Mouse (Mus musculus) lung, postnatal 25 days (tissue): ENCODE results near the gene Aip.

Experiments used
- DNase-seq: peaks from one replicate; pipeline ENCODE4 v3.0.0; 2022; ENCODE audit warnings: low spot score

Aip gene

DNA sequence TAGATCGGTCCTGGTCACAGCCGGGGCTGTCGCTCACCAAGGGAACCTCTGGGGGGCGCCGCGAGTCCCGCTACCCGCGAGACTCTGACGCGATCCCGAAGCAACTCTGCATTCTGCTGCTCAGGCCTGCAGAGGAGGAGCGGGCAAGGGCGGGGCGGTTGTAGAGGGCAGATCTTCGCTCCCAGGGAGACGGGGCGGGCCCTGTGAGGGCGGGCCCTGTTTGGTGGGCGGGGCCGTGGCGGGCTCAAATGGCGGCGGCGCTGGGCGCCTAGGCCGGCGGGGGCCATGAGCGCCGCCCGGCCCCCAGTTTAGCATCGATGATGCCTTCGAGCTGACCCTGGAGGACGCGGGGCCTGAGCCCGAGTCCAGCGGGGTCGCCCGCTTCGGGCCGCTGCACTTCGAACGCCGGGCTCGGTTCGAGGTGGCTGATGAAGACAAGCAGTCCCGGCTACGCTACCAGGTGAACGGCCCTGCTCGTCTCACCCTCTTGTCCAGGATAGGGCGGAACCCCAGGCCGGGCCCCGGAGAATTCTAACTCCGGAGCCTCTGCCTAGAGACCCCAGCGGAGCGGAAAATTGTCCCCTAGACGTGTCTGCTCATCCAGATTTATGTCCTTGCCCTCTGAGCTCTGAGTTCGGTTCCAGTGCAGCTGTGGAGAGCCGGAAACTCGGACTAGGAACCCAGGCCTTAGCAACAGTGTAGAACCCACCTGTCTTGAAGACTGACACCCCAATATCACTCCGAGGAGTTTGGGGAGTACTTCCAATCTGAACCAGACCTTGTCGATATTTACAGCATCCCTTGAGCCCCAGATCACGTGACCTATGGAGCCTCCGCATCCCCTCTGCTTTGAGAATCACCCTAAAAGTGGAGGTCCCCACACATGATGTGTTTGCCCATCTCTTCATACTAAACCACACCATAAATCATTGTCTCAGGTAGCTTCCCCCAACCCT lies at the start of gene Aip:
Aip (minus strand) TSS at position 118 of the 956 bp plus-strand sequence.
- DNase-seq: peak; percentile 99

DNA sequence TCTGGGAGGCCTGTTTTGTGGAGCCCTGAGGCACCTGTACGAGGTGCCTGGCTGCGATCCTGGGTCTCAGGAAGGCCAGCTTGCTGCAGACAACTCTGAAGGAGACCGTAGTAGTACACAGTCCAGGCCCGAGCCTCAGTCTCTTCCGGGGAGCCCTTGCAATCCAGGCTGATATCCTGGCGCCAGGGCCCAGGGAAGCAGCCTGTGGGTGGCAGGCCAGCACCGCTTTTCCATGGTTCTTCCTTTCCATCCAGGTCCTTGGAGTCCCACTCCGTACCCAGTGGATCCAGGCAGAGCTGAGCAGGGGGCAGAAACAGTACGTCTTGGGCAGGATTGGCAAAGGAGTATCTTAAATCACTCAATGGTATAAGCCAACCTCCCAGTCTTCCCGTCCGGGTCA lies 47.3 kb upstream of the Aip start:
- no peak for DNase-seq

DNA sequence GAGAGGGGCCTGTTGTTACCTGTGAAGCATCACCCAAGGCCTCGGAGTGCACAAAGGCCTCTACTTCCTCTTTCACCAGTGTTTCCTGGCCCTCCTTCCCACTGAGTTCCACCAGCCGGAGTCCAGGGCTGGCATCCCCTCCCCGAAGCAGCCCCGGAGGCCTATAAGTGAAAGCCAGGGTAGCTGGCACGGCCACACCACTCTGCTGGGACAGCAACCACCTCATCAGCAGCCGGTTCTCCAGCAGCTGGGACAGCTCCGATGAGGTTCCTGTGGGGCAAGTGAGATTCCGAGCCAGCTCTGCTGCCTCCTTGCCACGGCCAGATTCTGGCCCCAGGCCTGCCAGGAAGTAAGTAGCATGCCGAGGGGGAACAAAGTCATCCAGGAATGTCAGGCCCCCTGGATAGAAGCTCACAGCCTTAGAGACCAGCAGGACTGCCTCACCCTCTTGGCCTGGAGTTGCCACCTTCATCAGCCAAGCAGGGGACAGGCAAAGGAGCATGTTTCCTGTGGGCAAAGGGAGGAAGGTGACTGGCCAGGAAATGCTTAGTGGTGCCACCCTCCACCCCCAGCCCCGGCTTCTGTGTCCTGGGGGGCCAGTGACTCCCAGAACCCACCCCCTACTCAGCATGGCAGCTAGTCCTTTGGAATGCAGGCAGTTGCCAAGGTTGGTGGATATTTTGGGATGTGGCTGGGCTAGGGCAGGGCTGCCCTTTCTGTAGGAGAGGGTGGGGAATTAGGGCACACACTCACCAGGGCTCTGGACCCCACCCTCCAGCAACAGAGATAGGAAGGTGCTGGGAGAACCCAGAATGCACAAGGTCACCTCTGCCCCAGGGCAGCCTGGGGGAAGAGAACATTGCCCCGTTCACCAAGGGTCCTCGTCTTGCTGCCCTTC lies 46.0 kb upstream of the Aip start:
- no peak for DNase-seq

DNA sequence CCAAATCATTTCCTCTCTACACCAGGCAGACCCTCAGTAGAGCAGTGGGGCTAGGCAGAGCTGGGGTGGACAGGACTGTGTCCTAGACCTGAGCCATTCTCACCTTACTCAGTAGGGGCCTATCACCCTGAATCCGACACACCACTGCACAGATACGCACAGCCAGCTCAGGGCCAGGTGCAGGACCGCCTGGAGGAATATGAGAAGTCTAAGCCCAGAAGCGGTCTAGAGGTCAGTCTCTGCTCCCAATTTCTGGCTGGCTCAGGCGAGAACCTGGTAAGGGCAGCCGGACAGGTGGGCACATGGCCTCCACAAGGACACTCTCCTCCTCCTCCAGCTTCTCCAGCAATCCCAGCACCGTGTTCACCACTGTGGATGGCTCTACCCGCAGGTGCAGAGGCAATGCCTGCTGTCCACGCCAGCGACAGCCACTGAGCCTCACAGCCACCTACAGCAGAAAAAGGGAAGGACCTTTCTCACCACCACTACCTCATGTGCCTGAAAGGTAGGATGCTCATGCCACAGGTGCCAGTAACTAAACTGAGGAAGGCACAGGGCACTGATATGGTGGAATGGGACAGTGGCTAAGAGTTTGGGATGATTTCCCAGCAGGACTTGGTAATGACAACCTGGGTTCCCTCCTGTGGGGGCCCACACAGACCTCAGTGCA lies 45.2 kb upstream of the Aip start:
- DNase-seq: no peak

DNA sequence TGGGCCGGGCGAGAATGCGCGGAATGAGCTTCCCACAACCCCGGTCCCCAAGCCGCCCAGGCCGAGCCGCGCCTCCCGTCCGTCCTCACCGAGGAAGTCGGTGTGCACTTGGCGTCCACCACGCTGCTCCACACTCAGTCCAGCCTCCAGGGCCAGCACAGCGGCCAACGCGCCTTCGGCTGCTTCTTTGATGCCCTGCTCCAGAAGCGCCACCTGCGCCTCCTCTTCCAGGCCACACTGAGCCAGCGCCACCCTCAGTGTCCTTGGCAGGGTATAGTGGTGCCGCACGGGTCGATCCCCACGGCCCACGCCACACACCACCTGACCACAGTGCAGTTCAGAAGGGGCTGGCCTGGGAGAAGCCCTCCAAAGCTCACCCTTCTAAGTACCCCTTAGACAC lies 44.2 kb upstream of the Aip start:
- DNase-seq: no peak

DNA sequence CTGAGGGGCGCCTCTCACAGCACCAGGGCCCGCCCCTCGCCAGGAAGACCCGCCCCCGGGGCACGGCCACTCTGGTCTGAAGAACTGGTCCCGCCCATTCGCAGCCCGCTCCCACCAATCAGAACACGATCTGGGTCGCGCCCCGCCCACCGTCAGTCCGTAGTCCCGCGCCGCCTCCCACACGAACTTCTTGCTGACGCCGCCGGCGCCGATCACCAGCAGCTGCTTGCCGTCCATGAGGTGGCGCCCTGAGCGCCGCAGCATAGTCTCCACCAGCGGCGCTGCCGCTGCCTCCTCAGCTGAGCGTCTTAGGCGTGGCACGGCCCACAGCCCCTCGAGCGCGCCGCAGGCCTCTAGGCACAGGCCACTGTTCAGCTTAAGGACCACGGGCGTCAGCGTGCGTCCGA lies 43.7 kb upstream of the Aip start:
- peak; percentile 99 for DNase-seq

DNA sequence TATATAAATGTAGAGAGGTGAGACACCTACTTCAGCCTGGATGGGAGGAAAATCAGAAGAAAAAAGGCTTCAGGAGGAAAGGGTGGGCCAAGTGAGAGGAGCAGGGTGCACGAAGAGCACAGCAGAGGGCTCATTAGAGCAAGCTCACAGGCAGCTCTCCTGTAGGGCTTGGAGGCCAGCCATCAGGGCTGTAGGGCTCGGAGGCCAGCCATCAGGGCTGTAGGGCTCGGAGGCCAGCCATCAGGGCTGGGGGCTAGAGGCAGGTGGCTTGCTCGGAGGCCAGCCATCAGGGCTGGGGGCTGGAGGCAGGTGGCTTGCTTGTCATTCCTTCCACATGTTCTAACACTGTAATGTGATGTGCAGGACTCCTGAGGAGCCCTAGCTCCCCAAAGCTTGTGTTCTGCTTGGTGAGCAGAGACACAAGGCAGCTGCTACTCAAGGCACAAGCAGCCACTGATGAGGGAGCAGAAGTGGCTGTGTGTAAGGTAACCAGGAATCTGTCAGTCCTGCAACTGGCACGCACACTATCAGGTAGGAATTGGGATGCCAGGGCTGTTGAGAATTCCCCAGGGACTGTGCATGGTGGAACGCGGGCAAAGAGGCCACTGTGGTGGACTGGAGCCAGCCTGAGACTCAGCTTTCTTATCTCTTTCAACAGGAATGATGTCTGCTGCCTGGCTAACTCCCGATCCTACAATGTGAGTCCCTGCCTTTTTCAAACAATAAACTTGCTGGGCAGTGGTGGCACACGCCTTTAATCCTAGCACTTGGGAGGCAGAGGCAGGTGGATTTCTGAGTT lies 41.2 kb upstream of the Aip start:
- DNase-seq: no peak

DNA sequence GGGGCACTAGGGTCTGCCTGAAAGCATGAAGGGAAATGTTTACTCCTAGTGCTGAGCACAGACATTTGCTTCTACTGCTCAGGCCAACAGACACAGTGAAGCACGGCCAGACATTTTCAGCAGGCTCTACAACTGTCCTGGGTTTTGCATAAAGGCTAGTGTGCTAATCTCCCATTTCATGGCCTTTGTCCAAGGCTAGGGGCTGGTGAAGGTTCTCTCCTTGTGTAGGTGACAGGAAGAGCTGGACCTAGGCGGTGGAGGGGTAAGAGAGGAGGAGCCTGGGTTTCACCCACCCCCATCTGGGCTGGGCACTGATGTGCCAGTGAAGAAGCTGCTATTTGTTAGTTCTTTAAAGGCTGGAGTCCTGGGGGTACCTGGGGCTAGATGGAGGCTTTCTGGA lies 39.1 kb upstream of the Aip start:
- DNase-seq: no peak

DNA sequence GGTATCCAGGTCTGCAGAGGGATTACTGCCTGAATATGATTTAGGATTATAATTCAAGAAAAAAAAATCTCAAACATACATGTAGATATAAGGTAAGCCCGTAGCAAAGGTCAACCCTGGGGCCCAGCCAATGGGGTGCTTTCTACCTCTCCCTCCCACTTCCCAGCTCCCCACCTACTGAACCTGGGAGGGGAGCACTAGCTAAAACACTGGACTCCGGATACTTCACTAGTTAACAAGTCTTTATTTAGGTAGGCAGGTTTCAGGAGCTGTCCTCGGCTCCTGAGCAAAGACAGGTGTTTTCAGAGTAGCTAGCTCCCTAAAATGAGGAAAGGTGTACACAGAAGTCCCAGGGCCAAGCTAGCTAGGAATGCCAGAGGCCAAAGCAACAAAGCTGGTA lies 38.4 kb upstream of the Aip start:
- no peak for DNase-seq

DNA sequence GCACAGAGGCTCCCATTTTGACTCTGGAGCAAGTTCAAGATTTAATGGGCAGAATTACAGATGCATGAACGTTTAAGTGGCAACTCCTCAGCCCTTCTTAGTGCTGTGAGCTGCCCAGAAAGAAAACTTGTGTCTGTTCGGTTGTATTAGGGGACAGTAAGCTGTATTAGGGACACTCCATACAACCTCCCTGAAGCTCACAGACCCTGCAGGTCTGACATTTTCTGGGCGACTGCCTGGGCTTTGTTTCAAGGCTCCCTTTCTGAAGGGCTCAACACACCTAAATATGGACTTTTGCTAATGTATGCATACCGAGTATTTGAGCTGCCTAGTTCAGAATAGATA lies 37.9 kb upstream of the Aip start:
- DNase-seq: no peak

DNA sequence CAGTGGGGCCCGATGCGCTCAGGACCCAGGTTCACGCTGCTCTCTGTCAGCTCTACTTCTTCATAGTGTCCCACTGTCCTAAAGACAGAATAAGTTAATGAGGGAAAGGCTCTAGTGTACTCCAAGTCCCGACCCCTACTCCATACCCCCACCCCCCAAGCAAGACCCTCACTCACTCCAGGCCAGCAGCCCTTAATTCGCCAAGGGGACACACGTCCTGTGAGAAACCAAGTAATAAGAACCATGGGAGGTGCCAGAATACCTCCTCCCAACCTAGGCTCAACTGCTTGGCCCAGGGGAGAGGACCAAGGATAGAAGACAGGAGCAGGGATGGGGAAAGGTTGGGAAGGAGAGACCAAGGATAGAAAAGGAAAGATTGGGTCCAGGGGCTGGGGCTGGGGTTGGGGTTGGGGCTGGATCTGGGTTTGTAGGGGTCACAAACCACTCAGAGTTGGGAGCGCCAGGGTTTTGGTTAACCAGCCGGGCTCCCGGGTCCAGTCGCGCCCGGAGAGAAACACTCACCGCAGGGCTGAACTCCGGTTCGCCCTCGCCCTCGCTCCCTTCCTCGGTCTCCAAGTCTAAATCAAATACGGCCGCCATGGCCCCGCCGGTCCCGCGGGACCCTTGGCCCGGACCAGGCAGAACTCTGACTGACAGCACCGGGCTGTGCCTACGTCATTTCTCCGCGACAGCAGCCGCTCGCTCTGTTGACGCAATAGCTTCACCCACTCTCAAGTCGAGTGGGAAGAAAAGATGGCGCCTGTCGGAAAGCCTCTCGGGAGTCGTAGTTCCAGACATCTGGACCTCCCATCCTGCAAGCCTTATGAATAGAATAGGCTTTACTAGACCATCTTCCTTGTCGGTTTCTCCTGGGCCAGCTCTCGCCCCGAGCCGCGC lies 37.2 kb upstream of the Aip start, which contains the start of gene Rps6kb2:
Rps6kb2 (minus strand) TSS at position 709 of the 897 bp plus-strand sequence.
- DNase-seq: peak; percentile 98

DNA sequence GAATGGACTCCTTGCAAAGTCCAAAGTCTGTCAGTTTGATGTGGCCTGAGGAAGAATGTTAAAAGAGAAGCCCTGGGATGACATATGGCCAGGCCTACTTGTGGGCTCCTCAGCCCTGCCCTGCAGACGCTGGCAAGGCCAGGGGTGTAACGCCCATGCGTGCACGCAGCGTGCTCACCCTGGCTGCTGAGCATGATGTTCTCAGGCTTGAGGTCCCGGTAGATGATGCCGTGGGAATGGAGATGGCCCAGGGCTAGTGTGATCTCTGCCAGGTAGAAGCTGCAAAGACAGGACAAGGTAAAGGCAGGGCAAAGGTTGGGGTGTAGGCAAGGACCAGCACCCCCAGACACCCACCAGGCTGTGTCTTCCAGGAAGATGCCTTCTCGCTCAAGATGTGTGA lies 33.4 kb upstream of the Aip start:
- no peak for DNase-seq

DNA sequence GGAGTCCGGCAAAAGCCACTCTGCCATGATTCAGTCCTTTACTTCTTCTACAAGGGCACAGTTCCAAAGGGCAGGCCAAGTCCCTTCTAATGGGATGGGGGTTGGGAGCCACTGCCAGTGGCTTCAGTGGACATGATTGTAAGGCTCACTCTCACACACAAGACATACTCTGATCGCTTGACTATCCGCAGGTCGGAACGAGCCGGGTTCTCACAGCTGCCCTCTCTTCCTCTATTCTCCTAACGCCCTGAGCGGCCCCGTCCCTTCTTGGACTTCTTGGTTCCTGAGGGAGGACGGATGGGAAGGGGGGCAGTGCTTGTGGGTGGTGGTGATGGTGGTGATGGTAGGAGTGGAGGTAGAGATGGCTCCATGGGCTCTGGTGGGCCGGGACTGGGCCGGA lies 31.1 kb upstream of the Aip start:
- DNase-seq: no peak

DNA sequence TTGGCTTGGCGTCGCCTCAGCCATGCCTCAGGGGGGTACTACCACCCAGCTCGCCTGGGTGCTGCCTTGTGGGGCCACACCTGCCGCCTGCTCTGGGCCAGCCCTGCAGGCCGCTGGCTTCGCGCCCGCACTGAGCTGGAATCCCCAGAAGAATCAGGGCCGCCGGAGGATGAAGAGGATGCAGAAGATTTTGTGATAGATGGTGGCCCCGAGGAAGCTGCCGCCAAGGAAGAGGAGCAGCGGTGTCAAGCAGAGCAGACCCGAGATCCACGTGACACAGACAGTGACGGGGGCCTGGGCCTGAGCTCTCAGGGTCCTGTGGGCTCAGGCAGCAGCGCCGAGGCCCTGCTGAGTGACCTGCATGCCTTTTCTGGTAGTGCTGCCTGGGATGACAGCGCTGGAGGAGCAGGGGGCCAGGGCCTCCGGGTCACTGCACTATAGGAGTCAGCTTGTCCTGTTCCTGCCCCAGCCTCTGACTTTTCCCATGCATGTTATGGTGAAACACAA lies 30.5 kb upstream of the Aip start:
- DNase-seq: no peak

DNA sequence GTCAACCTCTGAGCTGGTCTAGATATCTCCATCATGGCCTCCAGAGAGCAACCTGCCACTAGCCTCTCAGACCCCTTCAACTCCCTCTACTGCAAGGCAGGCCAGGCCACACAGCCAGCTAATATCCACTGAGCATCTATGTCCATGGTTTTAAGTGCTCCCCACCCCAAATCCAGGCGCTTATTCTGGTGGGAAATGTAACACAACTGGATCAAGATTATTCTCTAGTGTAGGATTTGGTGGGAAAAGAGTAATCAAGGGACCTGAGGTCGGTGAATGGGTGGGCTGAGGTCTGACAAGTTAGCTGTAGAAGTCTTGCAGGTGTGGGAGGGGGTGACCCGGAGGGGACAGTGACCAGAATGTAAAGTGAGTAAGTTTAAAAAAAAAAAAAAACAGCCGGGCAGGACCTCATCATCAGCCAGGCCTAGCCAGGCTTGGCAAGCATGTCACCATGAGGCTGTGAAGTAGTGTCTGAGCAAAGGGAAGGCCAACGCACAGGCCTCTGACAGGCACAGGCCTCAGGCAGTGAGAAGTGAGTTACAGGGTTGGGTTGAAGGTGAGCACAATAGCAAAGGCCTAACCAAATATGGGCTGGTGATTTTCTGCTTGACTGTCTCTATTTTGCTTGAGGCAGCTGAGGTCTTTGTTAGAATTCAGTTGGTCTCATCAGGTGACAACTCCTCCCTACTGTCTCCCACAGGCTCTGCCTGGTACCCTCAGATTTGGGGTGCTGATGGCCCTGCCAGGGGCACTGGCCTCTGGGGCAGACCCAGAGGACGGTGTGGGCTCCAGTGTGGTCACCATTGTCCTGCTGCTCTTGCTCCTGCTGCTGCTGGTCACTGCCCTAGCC lies 29.8 kb upstream of the Aip start:
- no peak for DNase-seq

DNA sequence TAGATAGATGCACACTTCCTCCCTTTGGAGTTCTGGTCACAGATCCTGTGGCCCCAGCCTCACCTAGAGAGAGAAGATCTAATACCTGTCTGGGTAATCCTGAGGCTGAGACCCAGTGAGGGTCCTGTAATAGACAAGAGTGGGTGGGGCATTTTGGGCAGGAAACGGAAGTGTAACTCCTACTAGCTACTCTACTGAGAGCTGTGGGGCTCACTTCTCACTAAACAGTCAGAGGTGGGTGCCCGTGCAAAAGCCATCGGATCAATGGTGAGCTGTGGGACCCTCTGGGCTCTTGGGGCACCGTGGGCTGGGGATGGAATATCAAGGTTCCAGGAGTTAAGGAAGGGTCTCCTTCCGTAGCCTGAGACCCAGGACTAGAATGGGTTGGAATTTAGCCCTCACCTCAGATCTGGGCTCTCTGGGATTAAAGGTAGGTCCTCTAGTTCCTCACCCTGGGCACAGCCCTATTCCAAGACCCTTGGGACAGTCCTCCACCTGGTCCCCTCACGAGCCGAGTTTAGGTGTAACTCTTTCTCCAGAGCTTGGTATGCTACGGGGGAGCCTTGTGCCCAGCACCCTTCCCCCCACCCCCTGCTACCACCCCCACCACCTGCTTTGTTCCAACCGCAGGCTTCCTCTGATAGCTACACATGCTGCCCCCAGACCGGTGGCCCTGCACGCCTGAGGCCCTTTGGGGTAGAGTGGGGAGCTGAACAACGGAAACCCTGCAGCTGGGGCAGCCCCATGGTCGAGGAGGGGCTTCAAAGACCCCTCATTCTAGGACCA lies 29.0 kb upstream of the Aip start:
- DNase-seq: no peak

DNA sequence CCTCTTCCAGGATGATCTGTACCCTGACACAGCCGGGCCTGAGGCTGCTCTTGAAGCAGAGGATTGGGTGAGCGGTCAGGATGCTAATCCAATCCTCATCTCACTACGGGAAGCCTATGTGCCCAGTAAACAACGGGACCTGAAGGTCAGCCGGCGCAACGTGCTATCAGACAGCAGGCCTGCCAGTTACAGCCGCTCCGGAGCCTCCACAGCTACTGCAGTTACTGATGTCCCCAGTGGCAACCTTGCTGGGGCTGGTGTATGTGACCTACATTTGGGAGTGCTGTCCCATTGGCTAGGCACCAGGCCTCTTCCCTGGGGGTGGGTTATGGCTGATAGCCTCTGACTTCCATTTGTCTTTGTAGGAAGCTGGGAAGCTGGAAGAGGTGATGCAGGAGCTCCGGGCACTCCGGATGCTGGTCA lies 27.6 kb upstream of the Aip start, which contains the start of gene Ptprcap:
Ptprcap (plus strand) TSS at position 373 of the 423 bp plus-strand sequence.
- DNase-seq: no peak

DNA sequence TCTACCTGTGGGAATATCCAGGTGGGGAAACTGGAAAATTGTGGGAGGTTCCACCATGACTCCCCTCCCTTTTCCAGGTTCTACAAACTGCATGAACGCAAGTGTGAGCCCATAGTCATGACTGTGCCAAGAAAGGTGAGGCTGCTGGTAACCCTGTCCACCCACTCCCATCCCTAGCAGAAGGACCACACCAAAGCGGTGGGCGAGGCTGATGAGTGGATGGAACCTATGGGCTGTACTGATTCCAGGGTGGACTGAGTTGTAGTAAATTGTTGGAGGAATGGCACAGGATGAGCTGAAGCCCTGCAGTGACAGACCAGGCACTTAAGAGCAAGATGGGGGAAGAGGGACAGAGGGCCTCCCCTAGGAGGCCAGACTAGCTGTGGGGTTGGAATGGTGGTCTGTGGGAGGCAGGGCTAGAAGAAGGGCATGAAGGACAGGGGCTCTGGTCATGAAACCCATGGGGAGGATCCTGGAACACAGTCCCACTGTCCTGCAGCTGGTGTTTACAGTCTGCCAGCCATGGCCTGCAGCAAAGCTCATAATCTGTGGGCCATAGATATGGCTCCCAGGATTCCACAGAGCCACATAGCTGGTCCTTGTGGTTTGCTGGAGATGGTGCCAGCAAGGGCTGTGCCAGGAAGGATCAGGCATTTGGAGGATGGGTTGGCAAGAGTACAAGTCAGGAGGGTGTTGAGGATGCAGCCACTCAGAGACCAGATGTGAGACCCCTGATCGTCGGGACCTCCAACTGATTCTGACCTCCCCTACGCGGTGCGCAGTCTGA lies 27.0 kb upstream of the Aip start:
- DNase-seq: no peak
